Mouse (Mus musculus): ENCODE data around the gene P2ry2.
A peak's percentile ranks its signal among the peaks of the same experiment; 100 is the strongest.

Gene P2ry2

DNA sequence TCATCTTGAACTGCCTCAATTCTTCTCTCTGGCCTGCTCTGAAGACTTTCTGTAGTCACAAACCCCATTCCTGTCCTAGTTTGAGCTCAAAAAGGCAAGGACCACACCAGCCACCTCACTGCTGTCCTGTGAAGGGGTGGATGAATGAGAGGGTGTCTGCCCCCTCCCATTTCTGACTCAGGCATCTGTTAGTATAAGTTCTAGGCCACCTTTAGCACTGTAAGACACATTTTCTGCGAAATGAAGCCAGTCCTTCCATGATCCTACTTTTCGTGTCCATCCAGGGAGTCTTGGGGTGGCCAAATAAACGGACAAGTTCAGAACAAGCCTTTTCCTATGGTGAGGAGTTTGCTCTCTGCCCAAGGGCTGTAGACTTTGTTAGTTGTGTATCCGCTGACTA lies at the start of gene P2ry2:
Gene P2ry2 (minus strand): TSS at position 326 of the 400 bp plus-strand sequence.
- DNase-seq (ENCODE audit: low spot score in 2 of 2) = no peak

DNA sequence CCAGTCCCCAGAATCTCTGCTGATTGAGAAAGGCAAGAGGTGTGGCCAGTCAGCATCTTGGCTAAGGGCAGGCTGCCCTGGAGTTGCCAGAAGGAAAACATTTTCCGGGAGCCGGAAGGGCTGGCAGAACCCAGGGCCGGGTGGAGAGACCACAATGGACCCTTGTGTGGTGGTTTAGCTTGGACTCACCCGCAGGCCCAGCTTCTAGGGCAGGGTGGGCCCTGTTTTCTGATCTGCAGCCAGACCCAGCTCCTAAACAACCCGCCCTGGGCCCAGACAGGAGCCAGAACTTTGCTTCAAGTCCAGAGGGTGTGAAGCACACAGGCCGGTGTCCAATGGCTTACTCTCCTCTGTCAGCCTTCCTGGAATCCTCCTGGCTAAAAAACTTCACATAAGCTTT lies 49.6 kb upstream of the P2ry2 start:
- no peak for DNase-seq (ENCODE audit: low spot score in 2 of 2)

DNA sequence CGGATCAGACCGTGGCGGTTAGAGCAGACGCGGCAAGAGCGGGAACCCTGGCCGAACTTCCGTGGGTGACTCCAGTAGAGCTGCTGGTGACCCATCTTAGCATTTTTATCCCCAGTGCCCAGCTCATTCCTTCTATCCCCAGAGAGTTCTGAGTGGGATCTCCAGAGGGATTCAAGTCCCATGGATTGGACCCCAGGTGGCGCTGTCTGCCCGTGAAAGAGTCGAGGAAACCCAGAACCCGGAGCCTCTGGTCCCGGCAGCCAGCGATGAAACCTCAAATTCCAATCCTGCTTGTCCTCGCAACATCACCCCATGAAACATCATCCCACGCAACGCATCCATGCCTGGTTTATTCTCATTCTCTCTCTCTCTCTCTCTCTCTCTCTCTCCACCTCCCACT lies 48.7 kb upstream of the P2ry2 start:
- DNase-seq (ENCODE audit: low spot score in 2 of 2) = peak; percentile 82 to 88

DNA sequence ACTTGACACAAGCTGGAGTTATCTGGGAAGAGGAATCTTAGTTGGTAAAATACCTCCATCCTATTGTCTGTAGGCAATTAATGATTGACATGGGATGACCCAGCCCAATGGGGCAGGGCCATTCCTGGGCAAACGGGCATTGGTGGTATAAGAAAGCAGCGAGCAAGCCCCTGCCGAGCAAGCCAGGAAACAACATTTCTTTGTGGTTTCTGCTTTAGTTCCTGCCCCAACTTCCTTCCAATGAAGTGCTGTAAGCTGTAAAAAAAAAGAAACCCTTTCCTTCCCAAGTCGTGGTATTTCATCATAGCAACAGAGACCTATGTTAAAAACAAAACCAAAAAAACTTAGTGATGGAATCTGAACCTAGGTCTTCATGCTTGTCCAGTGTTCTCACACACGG lies 47.8 kb upstream of the P2ry2 start:
- no peak for DNase-seq (ENCODE audit: low spot score in 2 of 2)

DNA sequence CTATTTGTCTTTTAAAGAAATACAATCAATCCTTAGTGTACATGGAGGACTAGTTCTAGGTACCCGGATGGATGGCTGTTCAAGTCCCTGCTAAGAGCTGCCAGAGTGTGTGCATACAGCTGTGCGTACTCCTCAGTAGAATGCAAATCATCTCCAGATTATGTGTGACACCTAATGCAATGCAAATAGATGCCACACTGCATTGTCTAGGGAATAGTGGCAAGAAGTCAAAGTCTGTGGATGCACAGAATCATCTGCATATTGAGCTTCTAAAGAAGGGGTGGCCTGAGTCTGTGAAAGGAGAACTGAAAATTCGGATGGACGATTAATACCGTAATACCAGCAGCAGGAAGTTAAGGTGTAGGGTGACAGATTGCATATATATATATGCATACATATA lies 46.5 kb upstream of the P2ry2 start:
- no peak for DNase-seq (ENCODE audit: low spot score in 2 of 2)

DNA sequence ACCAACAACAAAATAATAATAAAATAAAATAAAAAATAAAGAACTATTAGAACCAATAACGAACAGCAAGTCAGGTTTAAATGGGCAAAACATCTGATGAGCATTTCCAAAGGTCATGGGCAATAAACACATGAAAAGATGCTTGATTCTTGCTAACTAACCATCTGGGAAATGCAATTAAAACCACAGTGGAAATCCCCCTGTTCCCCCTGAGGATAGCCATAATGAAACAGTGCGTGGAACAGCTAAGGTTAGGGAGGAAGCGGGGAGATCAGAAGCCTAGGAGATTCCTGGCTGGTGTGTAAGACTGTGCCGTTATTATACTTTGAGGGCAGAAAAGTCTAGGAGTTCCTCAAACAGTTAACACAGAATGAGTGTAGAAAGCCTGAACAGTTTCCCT lies 44.6 kb upstream of the P2ry2 start:
- DNase-seq (ENCODE audit: low spot score in 2 of 2) = no peak

DNA sequence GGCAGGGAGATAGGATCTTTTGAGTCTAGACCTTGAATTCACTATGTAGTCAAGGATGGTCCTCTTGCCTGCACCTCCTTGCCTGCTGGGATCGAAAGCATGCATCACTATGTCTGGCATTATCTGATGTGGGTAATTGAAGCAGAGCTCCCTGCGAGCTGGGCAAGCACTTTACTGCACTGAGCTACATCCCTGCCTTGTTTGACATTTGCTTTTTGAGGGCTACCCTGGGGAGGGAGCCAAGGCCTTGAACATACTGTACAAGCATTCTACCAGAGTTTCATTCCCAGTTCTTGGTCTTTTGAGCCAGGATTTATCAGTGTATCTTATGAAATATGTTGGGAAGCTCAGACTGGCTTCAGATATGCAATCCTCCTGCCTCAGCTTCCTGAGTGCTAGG lies 40.5 kb upstream of the P2ry2 start:
- no peak for DNase-seq (ENCODE audit: low spot score in 2 of 2)

DNA sequence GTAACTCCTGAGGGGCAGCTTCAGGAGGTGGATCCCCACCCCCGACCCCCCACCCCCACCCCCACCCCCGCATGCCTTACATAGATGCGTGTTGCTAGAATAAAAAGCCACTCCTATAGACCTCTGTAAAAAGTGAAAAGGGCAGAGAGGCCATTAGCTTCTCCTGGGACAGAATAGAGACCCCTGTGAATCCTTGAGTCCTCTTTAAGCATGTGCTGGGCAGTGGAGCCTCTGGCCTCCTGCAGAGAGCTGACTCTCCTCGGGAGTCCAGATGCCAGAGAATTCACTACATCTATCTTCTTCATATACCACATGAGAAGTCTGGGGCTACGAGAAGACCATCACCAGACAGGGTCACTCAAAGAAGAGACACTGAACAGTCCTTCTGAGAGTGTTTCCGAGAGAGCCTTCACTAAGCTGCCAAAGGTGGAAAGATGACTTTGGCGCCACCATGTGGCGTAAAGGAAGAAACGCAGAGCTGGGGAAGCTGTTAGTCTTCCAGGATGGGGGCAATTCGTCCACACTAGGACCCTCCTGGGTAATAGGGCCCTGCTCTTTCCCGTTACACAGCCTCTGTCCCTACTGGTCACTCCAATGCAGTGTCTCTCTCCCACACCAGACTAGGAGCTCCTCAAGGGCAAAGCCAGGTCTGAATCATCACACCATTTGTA lies 39.0 kb upstream of the P2ry2 start:
- peak in 1 of 2 experiments; percentile 54 for DNase-seq (ENCODE audit: low spot score in 2 of 2)

DNA sequence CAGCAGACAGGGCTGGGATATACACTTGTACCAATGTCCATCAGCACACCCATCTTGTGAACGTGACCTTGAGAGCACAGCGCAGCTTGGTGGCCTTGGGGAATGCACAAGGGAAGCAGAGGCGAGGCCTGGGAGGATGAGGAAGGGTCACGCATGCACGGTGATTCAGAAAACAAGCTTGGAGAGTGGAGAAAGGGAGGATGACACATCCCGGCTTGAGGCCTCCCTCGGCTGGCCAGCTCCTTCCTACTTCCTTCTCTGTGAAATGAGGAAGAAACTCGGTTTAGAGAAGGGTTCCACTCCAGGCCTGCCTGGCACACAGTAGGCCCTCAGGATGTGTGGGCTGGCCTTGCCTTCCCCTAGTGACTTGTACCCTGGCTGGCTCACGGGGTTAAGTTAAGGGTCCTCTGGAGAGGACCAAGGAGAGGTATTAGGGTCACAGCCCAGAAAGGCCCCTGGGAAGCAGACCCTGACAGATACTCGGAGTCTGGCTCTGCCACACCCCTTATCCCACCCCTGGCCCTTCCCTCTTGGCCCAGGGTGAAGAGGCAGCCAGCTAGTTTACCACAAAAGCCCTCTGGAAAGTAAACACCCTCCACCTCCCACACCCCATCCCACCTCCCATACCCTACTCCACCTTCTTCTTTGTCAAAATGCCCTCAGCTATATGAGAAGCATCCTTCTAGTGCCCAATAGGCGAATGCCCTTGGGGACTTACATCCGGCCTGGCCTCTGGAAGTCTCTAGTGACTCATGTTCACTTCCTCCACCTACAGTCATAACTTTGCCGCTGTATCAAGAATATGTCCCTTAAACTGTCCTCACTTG lies 38.3 kb upstream of the P2ry2 start:
- no peak for DNase-seq (ENCODE audit: low spot score in 2 of 2)

DNA sequence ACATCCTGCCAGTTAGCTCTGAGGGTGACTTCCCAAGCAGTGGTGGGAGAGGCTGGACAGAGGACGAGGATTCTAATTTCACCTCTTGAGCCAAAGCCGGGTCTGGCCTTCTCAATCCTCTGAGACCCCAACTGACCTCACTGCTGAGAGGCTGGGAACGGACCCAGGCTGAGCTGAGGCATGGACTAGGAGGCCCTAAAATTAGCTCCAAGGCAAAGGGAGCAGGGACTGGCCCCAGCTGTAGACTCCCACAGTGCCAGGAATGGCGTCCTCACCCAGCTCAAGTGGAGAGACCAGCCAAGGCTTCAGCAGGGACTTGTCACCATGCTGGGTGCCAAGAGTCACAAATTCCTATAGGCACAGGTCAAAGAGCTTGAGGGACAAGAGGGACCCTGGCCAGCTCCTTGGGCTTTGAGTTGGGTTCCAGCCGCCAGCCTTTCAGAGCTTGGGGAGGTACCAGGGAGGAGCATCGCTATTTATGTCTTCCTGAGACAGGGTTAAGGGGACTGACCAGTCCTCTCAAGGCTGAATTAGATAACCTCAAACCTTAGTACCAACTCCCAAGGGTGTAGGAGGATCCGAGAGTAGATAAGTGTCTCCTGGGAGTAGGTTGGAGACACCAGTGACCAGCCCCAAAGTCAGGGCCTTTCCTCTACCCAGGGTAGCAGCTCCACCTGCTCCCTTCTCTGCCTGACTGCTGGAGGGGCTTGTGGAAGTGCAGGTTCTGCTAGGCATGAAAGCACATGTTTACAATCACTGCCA lies 36.8 kb upstream of the P2ry2 start:
- no peak for DNase-seq (ENCODE audit: low spot score in 2 of 2)

DNA sequence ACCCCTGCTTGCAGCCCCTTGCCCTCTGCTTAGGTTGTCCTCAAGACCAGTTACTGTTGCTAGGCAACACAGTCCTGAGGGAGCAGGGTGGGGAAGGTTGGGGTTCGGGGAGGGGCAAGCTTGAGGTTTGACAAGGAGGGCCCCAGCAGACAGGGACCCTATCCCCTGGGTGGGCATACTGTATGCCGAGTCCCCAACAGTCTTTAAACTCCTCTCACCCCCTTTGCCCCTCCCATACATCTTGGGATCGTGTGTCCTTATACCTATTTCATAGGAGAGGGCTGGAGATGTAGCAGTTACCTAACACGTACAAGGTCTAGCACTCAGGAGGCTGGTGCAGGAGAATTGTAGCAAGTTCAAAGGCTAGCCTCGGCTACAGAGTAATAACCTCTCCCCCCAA lies 35.6 kb upstream of the P2ry2 start:
- no peak for DNase-seq (ENCODE audit: low spot score in 2 of 2)

DNA sequence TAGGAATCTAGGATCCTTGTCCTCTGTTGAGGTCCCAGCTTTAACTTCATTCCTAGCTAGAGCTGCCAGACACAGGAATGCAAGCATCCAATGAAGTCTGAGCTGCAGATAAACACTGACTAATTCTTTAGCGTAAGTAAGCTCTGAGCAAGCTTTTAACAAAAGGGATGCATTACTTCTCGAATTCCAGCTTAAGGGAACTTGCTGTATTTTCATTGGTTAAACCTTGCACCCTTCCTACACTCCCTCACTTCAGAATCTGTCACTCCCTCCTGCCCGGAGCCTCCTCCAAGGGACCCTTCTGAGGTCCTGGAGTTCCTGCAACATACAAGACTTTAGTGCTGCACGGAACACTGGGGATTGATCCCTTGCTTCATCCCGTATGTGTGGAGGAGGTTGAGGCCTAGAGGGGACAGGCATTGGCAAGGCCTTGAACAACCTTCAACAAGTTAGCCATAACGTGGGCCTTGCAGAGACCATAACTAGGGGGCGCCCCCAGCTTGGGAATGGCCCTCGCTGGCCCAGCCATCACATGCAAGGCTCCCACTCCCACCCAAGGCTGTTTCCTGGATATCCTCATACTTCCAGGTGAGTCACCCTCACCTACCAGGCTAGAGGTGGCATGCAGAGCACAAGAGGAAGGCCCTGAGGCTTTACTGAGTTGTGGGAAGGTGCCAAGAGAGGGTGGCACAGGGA lies 31.3 kb upstream of the P2ry2 start:
- DNase-seq (ENCODE audit: low spot score in 2 of 2) = no peak

DNA sequence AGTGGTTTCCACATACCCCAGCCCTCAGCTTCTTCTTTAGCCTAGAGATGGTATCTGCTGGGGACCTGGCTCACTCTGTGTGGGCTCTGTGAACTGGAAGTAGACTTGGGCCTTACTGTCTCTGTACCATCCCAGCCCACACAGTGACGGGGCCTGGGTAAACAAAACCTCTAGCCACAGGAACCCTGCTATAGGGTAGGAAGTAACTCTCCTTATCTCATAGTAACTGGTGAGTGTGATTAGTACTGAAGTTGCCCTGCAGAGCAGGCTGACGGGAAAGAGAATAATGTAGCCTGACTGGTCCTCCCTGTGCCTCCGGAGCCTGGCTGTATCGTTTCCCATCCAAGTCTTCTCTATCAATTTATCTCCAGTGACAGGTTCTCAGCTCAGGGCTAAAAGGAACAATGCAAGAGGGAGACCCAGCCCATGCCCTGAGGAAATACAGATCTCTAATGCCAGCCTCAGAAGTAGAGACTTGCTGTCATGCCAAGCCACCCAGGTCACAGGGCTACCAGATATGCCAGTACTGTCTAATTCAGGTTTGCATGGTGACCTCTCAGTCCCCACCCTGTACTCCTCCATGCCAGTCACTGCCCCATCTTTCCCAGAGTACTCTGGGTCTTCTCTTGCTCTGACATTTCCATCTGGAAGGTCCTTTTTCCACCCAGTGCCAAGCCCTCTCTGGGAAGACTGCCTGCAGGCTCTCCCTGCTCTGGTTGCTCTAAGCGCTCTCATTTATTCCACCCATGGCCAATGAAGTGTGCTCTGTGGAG lies 29.5 kb upstream of the P2ry2 start:
- DNase-seq (ENCODE audit: low spot score in 2 of 2) = no peak

DNA sequence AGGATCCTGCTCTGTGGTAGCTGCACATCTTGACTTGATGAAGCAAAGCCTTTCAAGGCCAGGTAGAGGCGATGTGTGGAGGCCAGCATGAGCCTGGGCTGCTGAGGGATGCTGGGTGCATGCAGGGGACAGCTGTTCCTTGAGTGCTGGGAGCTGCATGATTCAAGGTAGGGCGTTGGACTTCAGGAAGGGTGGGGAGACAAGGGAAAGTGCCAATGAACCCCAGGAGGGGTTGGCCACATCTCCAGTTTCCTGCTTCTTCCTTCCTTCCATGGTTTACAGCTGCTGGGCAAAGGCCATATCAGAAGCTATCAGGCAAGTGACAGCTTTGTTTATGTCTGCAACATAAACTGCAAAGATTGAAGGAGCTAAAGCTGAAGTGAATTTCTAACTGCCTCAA lies 28.9 kb upstream of the P2ry2 start:
- no peak for DNase-seq (ENCODE audit: low spot score in 2 of 2)

DNA sequence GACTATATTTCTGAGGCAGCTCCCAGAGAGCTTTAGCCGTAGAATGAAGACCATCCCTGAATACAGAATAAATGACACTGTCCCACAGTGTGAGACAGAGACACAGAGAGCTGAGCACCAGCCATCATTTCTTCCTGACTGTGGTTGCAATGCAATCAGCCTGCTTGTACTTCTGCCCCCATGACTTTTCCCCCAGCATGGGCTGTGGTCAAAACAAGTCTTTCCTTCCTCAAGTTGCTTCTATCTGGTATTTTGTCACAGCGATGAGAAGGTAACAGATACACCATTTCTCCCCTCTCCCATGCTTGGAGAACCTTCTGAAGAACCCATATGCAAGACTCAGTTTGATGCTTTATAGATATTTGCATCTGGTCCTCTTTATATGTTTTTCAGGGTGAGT lies 20.7 kb upstream of the P2ry2 start:
- no peak for DNase-seq (ENCODE audit: low spot score in 2 of 2)

DNA sequence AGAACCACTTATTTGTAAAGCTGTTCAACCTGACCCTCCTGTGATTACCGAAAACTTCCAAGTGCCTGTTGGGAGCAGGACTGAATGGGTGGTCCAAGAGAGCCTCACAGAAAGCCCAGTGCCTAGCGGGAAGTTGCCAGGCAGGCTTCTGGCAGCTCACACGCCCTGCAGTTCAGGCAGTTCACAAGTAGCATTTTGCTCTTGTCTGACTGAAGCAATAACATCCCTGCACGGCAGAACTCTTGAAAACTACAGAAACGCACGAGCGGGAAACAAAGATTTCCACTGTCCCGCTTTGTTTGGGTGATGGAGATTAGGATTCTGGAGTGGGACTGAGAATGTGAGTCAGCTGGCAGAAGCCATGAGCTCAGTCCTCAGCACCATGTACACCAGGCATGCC lies 18.6 kb upstream of the P2ry2 start:
- no peak for DNase-seq (ENCODE audit: low spot score in 2 of 2)

DNA sequence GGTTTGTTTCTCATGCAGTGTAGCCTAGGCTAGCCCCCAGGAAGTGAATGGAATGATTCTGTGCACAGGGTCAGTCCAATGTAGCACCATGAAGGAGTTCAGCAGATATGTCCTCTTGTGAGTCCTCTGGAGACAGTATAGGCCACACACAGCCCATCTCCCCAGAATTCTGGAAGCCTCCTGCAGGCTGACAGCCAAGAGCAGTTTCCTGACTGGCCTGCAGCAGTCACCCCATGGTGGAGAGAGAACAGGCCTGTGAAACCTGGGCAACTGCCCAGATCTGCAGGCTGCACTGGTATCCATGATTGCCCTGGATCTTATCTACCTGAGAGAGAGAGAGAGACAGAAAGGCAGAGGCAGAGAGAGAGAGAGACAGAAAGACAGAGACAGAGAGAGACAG lies 18.1 kb upstream of the P2ry2 start:
- peak in 1 of 2 experiments; percentile 40 for DNase-seq (ENCODE audit: low spot score in 2 of 2)

DNA sequence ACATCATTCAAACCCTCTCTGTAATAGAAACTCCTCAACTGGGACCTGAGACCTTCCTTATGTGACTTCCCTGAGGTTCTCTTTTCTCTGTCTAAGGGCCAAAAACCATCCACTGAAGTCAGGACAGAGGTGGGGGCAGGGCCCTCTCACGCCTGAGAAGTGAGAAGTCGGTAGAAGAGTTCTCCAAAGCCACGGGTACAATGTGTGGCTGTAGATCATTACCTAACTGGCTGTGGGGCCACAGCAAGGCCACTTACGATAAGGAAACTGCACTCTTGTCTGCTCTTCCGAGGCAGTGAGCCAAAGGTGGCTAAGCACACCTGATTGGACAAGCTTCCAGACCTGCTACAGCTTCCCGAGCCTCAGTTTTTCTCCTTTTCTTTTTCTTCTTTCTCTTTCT lies 16.8 kb upstream of the P2ry2 start:
- no peak for DNase-seq (ENCODE audit: low spot score in 2 of 2)

DNA sequence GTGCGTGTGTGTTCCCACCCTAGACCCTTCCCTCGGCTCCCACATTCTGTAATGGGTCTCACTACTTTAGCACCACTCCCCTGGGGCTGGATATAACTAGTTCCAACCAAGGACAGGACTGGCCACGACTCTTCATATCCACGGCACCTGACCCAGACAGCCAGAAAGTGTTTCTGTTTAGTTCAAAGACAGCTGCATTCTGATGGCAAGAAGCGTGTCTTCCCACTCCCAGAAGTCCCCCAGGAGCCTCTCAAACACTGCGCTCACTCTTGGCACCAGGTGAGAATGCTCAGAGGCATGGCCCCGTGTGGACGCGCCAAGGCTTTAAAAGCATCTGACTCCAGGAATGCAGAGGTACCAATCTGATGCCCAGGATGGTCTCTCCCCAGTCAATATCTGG lies 16.3 kb upstream of the P2ry2 start:
- DNase-seq (ENCODE audit: low spot score in 2 of 2) = no peak

DNA sequence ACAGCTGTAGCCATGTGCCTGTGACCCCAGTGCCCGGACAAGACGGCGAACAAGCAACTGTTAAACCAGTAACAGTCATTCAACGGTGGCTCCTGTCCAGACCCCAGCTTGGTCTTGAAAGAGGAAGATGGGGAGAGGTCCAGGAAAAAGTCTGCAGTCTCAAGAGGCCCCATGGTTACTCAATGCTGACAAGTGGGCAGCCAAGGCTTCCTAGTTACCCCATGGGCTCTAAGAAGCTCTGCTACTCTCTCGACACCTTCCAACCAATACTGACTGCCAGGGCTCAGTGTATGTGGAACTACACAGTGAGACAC lies 15.7 kb upstream of the P2ry2 start:
- DNase-seq (ENCODE audit: low spot score in 2 of 2) = no peak

DNA sequence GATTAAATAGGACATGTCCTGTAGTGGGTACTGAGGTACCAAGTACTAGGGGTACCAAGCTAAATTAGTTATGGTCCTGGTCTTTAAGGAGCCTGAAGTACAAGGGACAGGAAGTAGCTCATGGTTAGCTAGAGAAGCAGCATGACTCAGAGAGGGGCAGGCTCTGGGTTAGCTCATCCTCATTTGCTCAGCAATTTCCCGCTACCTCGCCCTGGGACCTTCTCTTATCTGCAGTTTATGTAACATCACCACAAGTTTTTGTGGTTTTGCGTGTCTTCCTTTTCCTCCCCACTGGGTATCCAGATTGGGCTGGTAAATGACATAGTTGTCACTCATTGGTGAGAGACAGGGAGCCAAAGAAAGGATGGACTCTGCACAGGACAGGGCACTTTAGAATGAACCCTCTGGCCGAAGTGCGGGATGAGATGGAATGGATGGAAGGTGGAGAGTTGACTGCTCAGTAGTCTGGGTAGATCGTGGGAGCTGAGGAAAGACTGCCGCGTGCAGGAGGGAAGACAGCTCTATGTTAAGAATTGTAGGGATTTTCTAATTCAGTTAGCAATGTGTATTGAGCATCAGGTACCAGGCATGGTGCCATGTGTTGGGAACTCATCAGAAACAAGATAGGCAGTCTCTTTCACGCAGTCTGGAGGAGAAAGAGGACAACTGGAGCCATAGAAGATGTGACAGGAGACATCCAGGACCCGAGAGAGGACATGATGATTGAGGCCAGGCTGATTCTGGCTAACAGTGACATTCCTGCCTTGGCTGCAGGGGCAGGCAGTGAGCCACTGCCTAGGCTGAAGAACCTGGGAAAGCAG lies 15.2 kb upstream of the P2ry2 start:
- no peak for DNase-seq (ENCODE audit: low spot score in 2 of 2)

All from cerebellum, postnatal 4 days (tissue).